Mouse (Mus musculus) adrenal gland, adult 8-10 months (tissue): Measurements from ENCODE around the gene Ankrd37. TPM values are rescaled to one million over a fixed set of nuclear protein-coding genes. Genes with fewer than 3 reads are reported as not detected.

ENCODE experiments used
- DNase-seq: peaks from one replicate; pipeline ENCODE4 v3.0.0; 2022
- total RNA-seq, 4 experiments: library from RNA; stranded (reverse); gene quantifications; 2 replicates each; pipeline ENCODE4 v1.2.4; 2022

Ankrd37 gene
- total RNA-seq, 4 experiments from 2014 or later = 0.89 to 2.2 (median 1.1) TPM; not detected in 1

- no peak for DNase-seq
Measured at GRCm38 (mm10) chr8:45973988-45974505, 31.5 kb downstream of the Ankrd37 start.

GRCm38 (mm10) chr8:45970894-45971293, 34.6 kb downstream of the Ankrd37 start:
- DNase-seq = no peak

GRCm38 (mm10) chr8:45950622-45951021, 54.9 kb downstream of the Ankrd37 start:
- no peak for DNase-seq

Other genes starting within 250 kb of the Ankrd37 start
- 1 to 10 TPM; 1.3 to 2.2 (median 2.1) TPM for gene Pdlim3, start 120.2 kb downstream of the Ankrd37 start, total RNA-seq
- not detected for gene Ccdc110, start 71.1 kb downstream of the Ankrd37 start, total RNA-seq
- 1 to 10 TPM; 2.0 to 4.5 (median 3.5) TPM for gene 1700029J07Rik, start 30.5 kb downstream of the Ankrd37 start, total RNA-seq
- gene Ufsp2, start 30.2 kb downstream of the Ankrd37 start, total RNA-seq = 10 to 100 TPM; 58.7 to 68.6 (median 63.6) TPM
- gene Lrp2bp, start 6.4 kb downstream of the Ankrd37 start, total RNA-seq = under 1 TPM; 0.16 to 0.34 (median 0.27) TPM
- 10 to 100 TPM; 24.3 to 28.4 (median 24.9) TPM for gene Cfap97, start 146.1 kb upstream of the Ankrd37 start, total RNA-seq
- gene Snx25, start 146.5 kb upstream of the Ankrd37 start, total RNA-seq = 10 to 100 TPM; 15.1 to 24.6 (median 19.1) TPM
- 100 to 1,000 TPM; 161 to 210 (median 183) TPM for gene Slc25a4, start 205.6 kb upstream of the Ankrd37 start, total RNA-seq